Mouse (Mus musculus): Measurements from ENCODE around the gene Hspa5. TPM values are rescaled to one million over a fixed set of nuclear protein-coding genes. Genes with fewer than 3 reads are reported as not detected.
"Not testable (repeated sequence)": the region's sequence is repeated elsewhere in the genome, so short reads cannot be mapped to it uniquely, and the experiment has no call there.

Gene Hspa5
- polyA plus RNA-seq, 1 experiment from 2014 or later = 1,337 TPM

- Histone ChIP-seq H3K36me3 (peaks cover 92% of the 10 kb centered on the region), H3K27me3 (ENCODE audit: insufficient read depth, poor library complexity, severe bottlenecking) (no peaks in the 10 kb centered on the region), H3K27ac (no peak overlapping the region), H3K4me1 (peaks cover 26% of the 10 kb centered on the region), H3K9me3 (no peaks in the 10 kb centered on the region), H3K4me3 (no peak overlapping the region)
- 71% methylated on average over 1 of the region's 1 CpGs for WGBS
- no peak for DNase-seq (ENCODE audit: low spot score)
Measured at GRCm38 (mm10) chr2:34777237-34777868, 5.6 kb downstream of the Hspa5 start.

- DNase-seq (ENCODE audit: low spot score) = peak; percentile 93
- 50% methylated on average over 14 of the region's 14 CpGs for WGBS
- no peaks in the 10 kb centered on the region for H3K27me3 ChIP-seq (ENCODE audit: insufficient read depth, poor library complexity, severe bottlenecking)
- H3K4me3 ChIP-seq = no peak overlapping the region
- no peaks in the 10 kb centered on the region for H3K9me3 ChIP-seq
- peaks cover 7% of the 10 kb centered on the region; the same call in 1 of the 2 replicates for H3K4me1 ChIP-seq
- peaks cover 75% of the 10 kb centered on the region for H3K36me3 ChIP-seq
- H3K27ac ChIP-seq = peak overlapping the region; percentile 32
Measured at GRCm38 (mm10) chr2:34783064-34784020, 11.6 kb downstream of the Hspa5 start.

- Histone ChIP-seq H3K9me3 (no peaks in the 10 kb centered on the region), H3K4me3 (no peak overlapping the region), H3K36me3 (peaks cover 74% of the 10 kb centered on the region), H3K27ac (peak overlapping the region; percentile 32; the same call in 1 of the 2 replicates), H3K27me3 (ENCODE audit: insufficient read depth, poor library complexity, severe bottlenecking) (no peaks in the 10 kb centered on the region), H3K4me1 (peaks cover 14% of the 10 kb centered on the region; the same call in 1 of the 2 replicates)
- DNase-seq (ENCODE audit: low spot score) = no peak
- 88% methylated on average over 2 of the region's 2 CpGs for WGBS
Measured at GRCm38 (mm10) chr2:34784085-34784484, 12.3 kb downstream of the Hspa5 start.

GRCm38 (mm10) chr2:34790282-34790681 is 18.5 kb downstream of the Hspa5 start:
- Histone ChIP-seq H3K36me3 (peaks cover 55% of the 10 kb centered on the region), H3K4me3 (no peak overlapping the region), H3K9me3 (no peaks in the 10 kb centered on the region), H3K4me1 (peaks cover 7% of the 10 kb centered on the region; the same call in 1 of the 2 replicates), H3K27ac (no peak overlapping the region), H3K27me3 (ENCODE audit: insufficient read depth, poor library complexity, severe bottlenecking) (no peaks in the 10 kb centered on the region)
- WGBS = 90% methylated on average over 8 of the region's 8 CpGs
- no peak for DNase-seq (ENCODE audit: low spot score)

- not testable (repeated sequence) for H3K9me3 ChIP-seq; DNase-seq (ENCODE audit: low spot score); H3K27ac ChIP-seq; H3K27me3 ChIP-seq (ENCODE audit: insufficient read depth, poor library complexity, severe bottlenecking); H3K4me3 ChIP-seq; H3K4me1 ChIP-seq
- 85% methylated on average over 2 of the region's 2 CpGs for WGBS
- H3K36me3 ChIP-seq = peaks cover 56% of the 10 kb centered on the region
Measured at GRCm38 (mm10) chr2:34792543-34792942, 20.8 kb downstream of the Hspa5 start.

- peaks cover 6% of the 10 kb centered on the region; the same call in 1 of the 2 replicates for H3K4me1 ChIP-seq
Measured at GRCm38 (mm10) chr2:34794511-34794910, 22.7 kb downstream of the Hspa5 start.

GRCm38 (mm10) chr2:34795426-34795825 is 23.7 kb downstream of the Hspa5 start:
- Histone ChIP-seq H3K4me3 (no peak overlapping the region), H3K4me1 (peaks cover 13% of the 10 kb centered on the region), H3K27ac (no peak overlapping the region), H3K27me3 (ENCODE audit: insufficient read depth, poor library complexity, severe bottlenecking) (no peaks in the 10 kb centered on the region), H3K9me3 (no peaks in the 10 kb centered on the region), H3K36me3 (peaks cover 38% of the 10 kb centered on the region)
- WGBS = 90% methylated on average over 7 of the region's 7 CpGs
- no peak for DNase-seq (ENCODE audit: low spot score)

More at GRCm38 (mm10) chr2:34794511-34794910, 22.7 kb downstream of the Hspa5 start:
- DNase-seq (ENCODE audit: low spot score) = no peak
- Histone ChIP-seq H3K27me3 (ENCODE audit: insufficient read depth, poor library complexity, severe bottlenecking) (no peaks in the 10 kb centered on the region), H3K9me3 (no peaks in the 10 kb centered on the region), H3K36me3 (peaks cover 46% of the 10 kb centered on the region), H3K4me3 (no peak overlapping the region), H3K27ac (no peak overlapping the region)
- 95% methylated on average over 2 of the region's 2 CpGs for WGBS

GRCm38 (mm10) chr2:34799357-34800256 is 27.8 kb downstream of the Hspa5 start, which contains the start of gene Rabepk:
Rabepk (minus strand) TSS chr2:34799912.
- peak within 1 kb of the TSS; percentile 74 for H3K4me3 ChIP-seq
- peaks cover 22% of the 10 kb centered on the region for H3K36me3 ChIP-seq
- H3K27me3 ChIP-seq (ENCODE audit: insufficient read depth, poor library complexity, severe bottlenecking) = no peaks in the 10 kb centered on the region
- H3K27ac ChIP-seq = peak within 1 kb of the TSS; percentile 86
- 4% methylated on average over 44 of the region's 44 CpGs for WGBS
- H3K4me1 ChIP-seq = peaks cover 19% of the 10 kb centered on the region
- H3K9me3 ChIP-seq = no peaks in the 10 kb centered on the region
- peak; percentile 96 for DNase-seq (ENCODE audit: low spot score)

- WGBS = 71% methylated on average over 7 of the region's 7 CpGs
- DNase-seq (ENCODE audit: low spot score) = no peak
- Histone ChIP-seq H3K4me1 (peaks cover 20% of the 10 kb centered on the region), H3K9me3 (no peaks in the 10 kb centered on the region), H3K36me3 (peaks cover 16% of the 10 kb centered on the region), H3K27me3 (ENCODE audit: insufficient read depth, poor library complexity, severe bottlenecking) (no peaks in the 10 kb centered on the region), H3K4me3 (peak overlapping the region; percentile 74), H3K27ac (peak overlapping the region; percentile 86)
Measured at GRCm38 (mm10) chr2:34800371-34800770, 28.6 kb downstream of the Hspa5 start.

- Histone ChIP-seq H3K9me3 (no peaks in the 10 kb centered on the region), H3K36me3 (peaks cover 13% of the 10 kb centered on the region), H3K4me1 (peaks cover 24% of the 10 kb centered on the region), H3K4me3 (peak overlapping the region; percentile 69), H3K27me3 (ENCODE audit: insufficient read depth, poor library complexity, severe bottlenecking) (no peaks in the 10 kb centered on the region), H3K27ac (peak overlapping the region; percentile 94)
- 5% methylated on average over 39 of the region's 39 CpGs for WGBS
- peak; percentile 99 for DNase-seq (ENCODE audit: low spot score)
Measured at GRCm38 (mm10) chr2:34801516-34802482, 30.0 kb downstream of the Hspa5 start.

- H3K27ac ChIP-seq = peak overlapping the region; percentile 94
- peaks cover 24% of the 10 kb centered on the region for H3K4me1 ChIP-seq
- under 1% methylated on average over 32 of the region's 32 CpGs for WGBS
- peak overlapping the region; percentile 69 for H3K4me3 ChIP-seq
- DNase-seq (ENCODE audit: low spot score); H3K9me3 ChIP-seq; H3K27me3 ChIP-seq (ENCODE audit: insufficient read depth, poor library complexity, severe bottlenecking): not testable (repeated sequence)
- peaks cover 11% of the 10 kb centered on the region for H3K36me3 ChIP-seq
Measured at GRCm38 (mm10) chr2:34802565-34803245, 30.9 kb downstream of the Hspa5 start.

Measured in heart, embryonic 10.5 days (tissue).